Mouse (Mus musculus): ENCODE data around the gene Zscan22.
"Not testable (repeated sequence)": the region's sequence is repeated elsewhere in the genome, so short reads cannot be mapped to it uniquely, and the experiment has no call there.

Zscan22 gene

DNA sequence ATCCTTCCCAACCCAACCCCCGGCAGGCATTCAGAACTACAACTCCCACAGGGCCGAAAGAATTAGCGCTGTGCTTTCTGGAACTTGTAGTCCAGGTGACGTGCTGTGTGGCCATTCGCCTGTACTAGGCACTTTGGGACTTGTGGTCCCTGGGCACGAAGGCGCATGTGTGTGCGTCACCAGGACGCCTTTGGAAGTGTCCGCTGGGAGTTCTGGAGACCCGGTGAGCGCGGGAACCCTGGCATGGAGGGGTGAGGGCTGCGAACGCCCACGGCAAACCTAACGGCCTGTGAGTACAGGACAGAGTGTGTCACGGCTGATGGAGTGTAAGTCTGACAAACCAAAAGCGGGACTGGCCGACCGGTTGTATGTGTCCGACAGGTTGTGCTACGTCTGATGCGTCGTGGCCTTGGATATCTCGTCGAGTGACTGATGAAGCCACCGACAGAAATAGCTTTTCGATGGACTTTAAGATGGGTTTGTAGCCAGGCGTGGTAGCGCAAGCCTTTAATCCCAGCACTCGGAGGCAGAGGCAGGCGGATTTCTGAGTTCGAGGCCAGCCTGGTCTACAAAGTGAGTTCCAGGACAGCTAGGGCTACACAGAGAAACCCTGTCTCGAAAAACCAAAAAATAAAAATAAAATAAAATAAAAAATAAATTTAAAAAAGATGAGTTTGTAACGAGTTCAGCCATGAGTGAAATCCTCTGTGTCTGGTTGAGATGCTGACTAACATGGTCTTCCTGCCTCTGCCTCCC is at the start of gene Zscan22:
TSS of gene Zscan22 (plus strand) at position 161 of the 756 bp plus-strand sequence.
- in situ Hi-C loops (cut with MboI; ENCODE audit: low sequenced_read_pairs): no loop called here

DNA sequence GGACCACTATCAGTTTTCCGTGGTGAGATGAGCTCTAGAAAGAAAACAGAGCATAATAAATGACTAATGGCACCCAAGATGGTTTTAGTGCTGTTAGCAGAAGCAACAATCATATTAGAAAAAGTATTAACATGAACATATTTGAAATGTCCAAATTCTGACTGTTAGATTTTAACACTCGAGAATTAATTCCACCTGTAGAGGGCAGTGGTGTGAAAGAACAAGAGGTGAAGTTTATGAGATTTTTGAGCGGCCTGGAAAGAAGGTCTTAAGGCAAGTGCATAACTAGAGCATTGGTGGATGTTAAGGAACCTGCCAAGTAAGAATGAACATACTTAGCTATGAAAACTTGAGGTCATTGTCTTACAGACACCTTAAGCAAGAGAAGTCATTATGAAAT is 23.3 kb upstream of the Zscan22 start:
- in situ Hi-C loops (cut with MboI; ENCODE audit: low sequenced_read_pairs): no loop called here

DNA sequence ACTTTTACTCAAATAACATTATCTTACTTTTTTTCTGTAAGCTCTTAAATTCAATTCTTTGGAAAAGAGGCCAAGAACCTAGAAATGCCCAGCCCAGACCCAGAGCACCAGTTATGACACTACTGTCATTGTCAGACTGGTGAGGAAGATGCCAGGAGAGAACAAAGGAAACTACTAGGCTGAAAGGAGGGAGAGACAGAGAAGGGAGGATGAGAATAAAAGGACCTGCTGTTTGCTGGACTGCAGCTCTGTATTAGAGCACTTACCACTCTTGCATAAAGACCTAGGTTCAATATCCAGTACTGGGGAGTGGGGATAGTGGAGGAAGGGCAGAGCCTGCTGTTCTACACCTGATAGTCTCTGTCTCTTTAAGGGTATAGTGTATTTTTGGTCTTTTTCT is 17.6 kb upstream of the Zscan22 start:
- in situ Hi-C loops (cut with MboI; ENCODE audit: low sequenced_read_pairs): no loop called here

DNA sequence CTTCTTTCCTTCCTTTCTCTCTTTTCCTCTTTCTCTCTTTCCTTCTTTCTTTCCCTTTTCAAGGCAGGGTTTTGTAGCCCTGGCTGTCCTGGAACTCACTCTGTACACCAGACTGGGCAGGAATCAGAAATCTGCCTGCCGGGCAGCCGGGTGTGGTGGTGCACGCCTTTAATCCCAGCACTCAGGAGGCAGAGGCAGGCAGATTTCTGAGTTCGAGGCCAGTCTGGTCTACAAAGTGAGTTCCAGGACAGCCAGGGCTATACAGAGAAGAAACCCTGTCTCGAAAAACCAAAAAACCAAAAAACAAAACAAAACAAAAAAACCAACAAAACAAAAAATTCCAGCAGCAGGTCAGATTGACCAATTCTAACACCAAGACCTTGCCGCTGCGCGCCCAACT is 17.1 kb upstream of the Zscan22 start:
- in situ Hi-C loops (cut with MboI; ENCODE audit: low sequenced_read_pairs): not testable (repeated sequence)

DNA sequence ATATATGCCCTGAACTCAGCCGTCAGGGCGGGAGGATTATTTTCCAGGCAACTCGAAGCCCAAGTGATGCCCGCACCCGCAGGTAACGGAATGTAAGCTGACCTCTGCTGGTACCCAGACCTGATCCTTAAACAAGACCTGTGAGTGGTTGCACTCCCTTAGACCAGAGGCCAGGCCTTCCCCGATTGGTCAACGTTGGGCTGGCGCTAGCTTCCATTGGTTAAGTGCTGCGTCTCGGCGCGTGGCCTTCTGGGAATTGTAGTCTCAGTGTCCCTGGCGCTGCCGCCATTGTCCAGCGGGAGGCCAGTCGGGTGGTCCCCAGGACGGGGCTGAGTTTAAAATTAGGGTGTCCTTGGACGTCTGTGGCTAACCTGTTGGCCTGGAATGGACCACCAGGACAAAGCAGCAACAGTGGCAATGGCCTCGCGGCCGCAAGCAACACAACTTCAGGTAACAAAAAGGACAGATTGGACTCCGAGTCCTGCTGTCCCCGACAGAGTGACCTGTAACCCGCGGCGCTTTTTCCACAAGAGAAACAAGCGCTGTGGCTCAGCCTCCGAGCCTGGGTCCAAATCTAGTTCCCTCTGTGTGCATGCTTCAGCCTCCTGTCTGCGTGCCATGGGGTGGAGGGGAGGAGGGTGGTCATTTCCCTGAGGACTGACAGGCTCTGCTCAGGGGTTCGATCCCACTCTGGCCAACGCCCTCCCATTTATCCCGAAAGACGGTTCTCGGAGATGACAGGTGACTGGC is 16.5 kb upstream of the Zscan22 start, which contains the start of gene Zfp128:
TSS of gene Zfp128 (plus strand) at position 267 of the 750 bp plus-strand sequence.
- in situ Hi-C loops (cut with MboI; ENCODE audit: low sequenced_read_pairs): no loop called here

DNA sequence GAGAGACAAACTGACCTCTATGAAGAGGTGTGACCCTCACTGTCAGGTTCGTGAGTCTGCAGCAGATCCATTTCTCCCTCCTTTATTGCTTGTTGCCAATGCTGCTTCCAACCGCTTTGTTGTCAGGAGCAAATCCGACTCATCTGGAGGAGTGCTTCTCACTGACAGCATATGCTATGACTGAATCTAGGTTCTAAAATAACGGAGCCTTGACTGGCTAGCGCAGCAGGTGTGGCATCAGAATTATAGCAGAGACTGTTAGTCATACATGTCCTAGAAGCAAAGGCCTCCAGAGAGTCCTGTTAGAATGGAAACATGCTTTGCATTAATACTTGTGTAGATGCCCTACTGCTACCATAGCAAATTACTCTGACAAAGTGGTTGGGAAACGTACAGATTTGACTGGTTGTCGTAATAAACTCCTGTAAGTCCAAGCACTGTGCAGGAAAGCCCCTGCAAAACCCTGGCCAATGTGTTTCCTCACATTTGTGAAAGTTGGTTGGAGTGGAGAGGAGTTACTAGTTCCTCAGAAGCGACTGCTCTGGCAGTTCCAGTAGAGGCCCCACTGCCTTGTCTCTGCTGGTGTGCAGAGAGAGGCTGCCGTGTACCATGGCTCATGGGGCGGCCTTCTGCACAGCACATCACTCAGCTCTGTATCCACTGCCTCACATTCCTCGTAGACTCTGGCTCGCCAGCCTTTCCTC is 10.9 kb upstream of the Zscan22 start:
- in situ Hi-C loops (cut with MboI; ENCODE audit: low sequenced_read_pairs): no loop called here

DNA sequence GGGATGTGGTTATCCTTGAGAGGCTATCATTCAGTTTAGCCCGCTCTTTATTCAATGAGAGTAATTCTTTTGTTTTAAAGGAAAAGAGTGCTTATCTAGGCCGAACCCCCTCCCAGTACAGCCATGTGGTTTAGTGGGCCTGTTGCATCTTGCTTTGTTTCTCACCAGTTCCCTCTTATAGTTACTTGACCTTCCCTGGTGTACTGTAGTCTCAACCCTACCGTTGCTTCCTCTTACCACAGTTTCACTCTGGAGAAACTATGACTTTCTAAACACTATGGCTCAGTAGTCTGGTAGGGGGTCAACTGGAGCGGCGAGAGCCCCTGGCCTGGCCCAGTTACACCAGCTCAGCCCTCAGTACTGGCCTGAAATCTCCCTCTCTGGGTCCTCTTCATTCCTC is 10.0 kb upstream of the Zscan22 start:
- in situ Hi-C loops (cut with MboI; ENCODE audit: low sequenced_read_pairs): no loop called here

DNA sequence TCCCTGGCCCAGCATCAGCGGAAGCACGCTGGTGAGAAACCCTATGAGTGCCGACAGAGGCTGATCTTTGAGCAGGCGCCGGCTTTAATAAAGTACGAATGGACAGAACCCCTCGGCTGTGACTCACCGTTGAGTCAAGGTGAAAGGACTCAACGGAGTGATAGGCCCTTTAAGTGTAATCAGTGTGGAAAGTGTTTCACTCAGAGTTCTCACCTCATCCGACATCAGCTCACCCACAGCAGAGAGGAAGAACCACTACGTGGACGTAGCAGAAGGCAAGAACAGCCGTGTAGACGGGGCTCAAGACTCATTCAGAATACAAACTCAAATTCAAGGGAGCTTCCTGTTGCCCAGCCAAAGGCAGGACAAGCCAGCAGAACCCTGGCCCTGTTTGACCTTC is 6.7 kb upstream of the Zscan22 start:
- in situ Hi-C loops (cut with MboI; ENCODE audit: low sequenced_read_pairs): no loop called here

DNA sequence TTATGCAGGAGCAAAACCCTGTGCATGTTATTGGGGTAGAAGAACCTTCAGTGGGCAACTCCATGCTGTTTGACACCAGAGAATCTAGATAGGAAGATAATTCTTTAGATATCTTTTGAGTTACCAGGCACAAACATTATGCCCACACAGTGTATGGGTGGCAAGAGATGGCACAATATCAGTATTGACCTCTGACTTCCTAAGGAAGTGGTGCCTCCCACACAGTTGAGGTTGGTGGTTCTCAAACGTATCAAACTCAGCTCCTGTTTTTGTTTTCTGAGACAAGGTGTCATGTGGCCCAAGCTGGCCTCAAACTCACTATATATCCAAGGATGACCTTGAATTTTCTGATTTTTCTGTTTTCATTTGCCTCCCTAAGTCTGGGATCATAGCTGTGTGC is 6.3 kb upstream of the Zscan22 start:
- in situ Hi-C loops (cut with MboI; ENCODE audit: low sequenced_read_pairs): no loop called here

DNA sequence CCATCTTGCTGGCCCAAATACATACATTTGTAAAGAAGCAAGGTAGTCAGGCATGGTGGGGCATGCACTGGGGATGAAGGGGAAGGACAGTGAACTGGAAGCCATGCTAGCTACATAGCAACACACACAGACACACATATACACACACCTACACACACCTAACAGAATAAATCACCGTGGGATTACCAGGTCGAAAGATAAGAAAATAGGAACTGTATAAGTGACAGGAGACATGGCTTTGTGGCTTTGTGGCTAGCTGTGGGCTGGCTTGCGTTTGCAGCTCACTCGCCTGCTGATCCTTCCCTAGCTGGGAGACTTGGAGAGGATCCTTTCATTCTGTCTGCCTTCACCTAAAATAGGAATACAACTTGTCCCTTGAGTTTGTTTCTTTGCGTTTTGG is 3.9 kb downstream of the Zscan22 start:
- in situ Hi-C loops (cut with MboI; ENCODE audit: low sequenced_read_pairs): no loop called here

DNA sequence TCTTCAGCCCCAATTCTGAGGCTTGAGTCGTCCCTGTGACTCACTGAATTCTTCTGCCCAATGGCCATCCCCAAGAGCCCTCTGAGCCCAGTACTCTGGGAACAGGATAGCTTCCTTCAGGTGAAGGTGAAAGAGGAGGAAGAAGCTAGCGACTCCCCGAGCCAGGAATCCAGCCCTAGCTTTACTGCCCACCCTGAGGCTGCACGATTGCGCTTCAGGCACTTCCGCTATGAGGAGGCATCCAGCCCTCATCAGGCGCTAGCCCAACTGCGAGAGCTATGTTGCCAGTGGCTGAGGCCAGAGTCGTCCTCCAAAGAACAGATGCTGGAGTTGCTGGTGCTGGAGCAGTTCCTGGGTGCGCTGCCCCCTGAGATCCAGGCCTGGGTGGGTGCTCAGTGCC is 6.0 kb downstream of the Zscan22 start:
- in situ Hi-C loops (cut with MboI; ENCODE audit: low sequenced_read_pairs): no loop called here

DNA sequence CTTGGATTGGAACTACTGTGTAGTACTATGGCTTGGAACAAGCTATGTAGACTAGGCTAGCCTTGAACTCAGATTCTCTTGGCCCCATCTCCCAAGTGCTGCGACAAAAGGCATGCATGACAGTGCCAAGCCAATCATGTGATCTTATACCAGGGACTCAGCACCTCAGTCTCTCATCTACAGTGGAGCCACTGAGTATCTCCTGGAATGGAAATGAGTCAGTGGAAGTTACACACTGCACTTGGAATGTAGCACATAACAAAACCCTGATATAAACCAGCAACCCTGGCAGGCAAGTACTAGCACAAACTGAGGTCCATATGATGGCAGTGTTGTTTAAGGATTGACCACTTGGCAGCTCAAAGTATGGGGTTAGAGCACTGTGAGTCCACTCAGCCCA is 7.5 kb downstream of the Zscan22 start:
- in situ Hi-C loops (cut with MboI; ENCODE audit: low sequenced_read_pairs): no loop called here

DNA sequence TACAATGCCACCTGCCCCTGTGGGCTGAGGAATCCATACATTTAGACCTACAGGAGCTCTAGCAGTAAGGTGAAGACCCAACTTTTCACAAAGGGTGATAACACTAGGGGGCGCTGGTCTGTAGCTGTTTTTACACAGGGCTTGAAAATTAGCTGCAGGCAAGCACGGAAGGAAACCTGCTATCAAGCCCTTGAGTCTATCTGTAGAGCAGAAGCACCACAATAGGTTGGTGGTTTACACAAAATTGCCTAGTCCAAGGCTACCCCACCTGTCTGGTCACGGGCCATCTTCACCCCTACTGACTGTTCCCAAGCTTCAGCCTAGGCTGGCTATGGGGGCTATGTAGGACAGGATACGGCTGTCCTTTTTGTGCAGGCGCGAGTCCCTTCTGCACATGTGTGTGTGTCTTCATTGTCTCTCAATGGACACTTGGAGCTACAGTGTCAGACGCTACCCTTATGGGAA is 11.9 kb downstream of the Zscan22 start:
- in situ Hi-C loops (cut with MboI; ENCODE audit: low sequenced_read_pairs): no loop called here

DNA sequence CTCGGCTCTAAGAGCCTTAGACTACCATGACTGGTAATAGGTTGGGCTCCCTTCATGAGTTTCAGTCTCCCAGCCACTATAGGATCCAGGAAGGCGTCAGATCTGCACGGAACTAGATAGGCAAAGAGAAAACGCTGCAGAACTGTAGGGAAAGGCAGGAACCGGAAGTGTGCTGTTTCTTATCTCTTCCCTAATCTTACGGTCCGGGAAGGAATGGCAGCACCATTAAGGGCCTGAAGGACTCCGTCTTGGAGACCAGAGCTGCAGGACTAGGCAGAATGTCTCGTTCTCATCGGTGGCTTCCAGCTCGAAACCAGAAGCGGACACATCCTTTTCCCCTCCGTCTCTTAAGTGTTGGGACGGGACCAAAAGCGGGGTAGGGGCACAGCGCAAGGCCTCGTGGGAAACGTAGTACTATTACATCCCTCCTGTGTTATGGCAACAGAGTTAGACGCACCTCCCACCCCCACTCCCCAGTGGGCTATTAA is 12.6 kb downstream of the Zscan22 start:
- in situ Hi-C loops (cut with MboI; ENCODE audit: low sequenced_read_pairs): no loop called here

DNA sequence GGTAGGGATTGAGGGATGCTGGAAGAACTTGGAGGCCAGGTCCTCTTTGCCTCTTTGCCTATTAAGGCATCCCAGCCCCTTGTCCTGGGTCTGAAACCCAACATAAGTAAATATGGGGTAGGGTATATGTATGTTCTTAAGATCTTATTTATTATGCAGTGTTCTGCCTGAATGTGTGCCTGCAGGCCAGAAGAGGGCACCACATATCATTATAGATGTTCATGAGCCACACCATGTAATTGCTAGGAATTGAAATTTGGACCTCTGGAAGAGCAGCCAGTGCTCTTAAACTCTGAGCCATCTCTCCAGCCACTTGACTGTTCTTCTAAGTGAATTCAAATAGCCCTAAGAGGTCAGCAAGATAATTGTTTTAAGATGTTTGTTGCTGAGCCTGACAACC is 15.9 kb downstream of the Zscan22 start:
- in situ Hi-C loops (cut with MboI; ENCODE audit: low sequenced_read_pairs): no loop called here

DNA sequence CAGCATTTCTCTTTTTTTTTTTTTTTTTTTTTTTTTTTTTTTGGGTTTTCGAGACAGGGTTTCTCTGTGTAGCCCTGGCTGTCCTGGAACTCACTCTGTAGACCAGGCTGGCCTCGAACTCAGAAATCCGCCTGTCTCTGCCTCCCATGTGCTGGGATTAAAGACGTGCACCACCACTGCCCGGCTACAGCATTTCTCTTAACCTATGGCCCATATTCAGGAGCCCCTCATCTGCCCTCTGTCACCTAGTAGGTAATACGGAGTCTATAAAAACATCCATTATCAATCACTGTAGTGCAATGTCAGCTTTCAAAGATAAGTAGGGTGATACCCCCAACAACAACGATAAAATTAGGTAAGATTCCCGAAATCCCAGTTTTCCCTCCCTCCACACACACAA is 22.9 kb downstream of the Zscan22 start:
- in situ Hi-C loops (cut with MboI; ENCODE audit: low sequenced_read_pairs): not testable (repeated sequence)

DNA sequence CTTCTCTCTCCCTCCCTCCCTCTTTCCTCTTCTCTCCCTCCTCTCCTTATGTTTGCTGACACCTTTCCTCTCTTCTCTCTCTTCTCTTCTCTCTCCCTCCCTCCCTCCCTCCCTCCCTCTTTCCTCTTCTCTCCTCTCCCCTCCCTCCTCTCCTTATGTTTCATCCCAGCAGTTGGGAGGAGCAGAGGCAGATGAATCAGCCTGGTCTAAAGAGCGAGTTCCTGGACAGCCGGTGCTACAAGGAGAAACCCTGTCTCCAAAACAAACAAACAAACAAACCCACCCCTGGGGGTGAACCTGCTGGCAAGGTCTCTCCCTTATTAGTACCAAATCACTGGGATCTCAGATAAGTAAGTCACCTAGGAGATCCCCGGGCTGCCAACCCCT is 23.7 kb downstream of the Zscan22 start:
- in situ Hi-C loops (cut with MboI; ENCODE audit: low sequenced_read_pairs): no loop called here

DNA sequence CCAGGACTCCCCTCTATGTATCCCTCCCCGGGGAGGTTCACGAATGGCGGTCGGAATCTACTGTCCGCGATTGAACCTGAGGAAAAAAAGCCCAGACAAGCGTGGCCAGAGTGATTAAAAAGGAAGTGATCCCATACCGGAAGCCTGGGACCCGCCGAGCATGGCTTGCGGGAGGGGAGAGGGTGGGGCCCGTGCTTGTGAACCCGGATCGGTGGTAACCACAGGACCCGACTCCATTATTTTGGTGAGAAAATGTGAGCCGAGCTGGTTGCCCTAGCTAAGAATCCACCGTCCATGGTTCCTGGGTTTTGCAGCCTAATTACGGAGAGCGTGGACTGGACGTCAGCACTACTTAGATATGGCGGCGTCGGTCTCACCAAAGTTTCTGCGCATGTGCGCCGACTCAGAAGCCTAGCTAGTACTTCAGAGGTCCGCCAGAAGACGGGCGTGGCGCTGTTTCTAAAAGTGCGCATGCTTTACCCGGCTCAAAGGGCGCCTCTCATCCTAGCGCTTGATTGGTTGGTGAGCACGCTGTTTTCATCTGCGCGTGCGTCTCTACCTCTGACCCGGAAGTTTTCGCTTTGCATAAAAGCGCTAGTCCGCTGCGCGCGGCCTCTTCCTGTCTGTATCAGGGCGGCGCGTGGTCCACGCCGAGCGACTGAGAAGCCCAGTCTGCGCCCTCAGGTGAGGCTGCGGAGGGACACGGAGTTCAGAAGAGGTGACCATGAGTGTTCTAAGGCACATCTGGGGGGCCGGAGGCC is 24.3 kb downstream of the Zscan22 start, which contains the start of gene Rps5:
TSS of gene Rps5 (plus strand) at position 586 of the 761 bp plus-strand sequence.
- in situ Hi-C loops (cut with MboI; ENCODE audit: low sequenced_read_pairs): no loop called here

DNA sequence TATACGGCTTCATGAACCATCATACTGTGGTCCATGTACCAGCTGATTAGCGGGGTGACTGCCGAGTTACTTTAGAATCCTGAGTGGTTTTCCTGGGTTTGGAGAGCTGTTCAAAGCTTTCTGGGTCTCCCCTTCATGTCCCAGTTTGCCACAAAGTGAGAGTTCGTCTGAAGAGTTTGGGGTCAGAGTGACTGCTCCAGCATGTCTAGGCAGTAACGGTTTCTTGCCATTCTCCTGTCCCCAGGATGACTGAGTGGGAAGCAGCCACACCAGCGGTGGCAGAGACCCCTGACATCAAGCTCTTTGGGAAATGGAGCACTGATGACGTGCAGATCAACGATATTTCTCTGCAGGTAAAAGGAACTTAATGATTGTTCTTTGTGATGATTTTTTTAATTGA is 25.1 kb downstream of the Zscan22 start:
- in situ Hi-C loops (cut with MboI; ENCODE audit: low sequenced_read_pairs): no loop called here

DNA sequence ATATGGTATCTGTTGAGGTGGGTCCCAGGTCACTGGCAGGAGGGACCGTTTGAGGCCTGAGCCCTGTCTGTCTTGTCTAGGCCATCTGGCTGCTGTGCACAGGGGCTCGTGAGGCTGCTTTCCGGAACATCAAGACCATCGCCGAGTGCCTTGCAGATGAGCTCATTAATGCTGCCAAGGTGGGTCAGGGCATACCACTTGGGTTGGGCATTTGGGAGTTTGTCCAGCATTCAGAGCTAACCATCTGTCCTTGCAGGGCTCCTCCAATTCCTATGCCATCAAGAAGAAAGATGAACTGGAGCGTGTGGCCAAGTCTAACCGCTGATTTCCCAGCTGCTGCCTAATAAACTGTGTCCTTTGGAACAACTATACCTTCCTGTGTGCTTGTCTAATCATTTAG is 28.7 kb downstream of the Zscan22 start:
- in situ Hi-C loops (cut with MboI; ENCODE audit: low sequenced_read_pairs): no loop called here

Measured in CH12F3 (cell line).